Mouse (Mus musculus): ENCODE measurements around the gene Slc25a51.
"Not testable (repeated sequence)": the region's sequence is repeated elsewhere in the genome, so short reads cannot be mapped to it uniquely, and the experiment has no call there.

The Slc25a51 gene

GRCm38 (mm10) chr4:45402281-45402680 is 6.3 kb downstream of the Slc25a51 start:
- DNase-seq (ENCODE audit: low spot score in 2 of 2) = no peak

- no peak for DNase-seq (ENCODE audit: low spot score in 2 of 2)
Observed at GRCm38 (mm10) chr4:45399421-45400210, 8.9 kb downstream of the Slc25a51 start.

- not testable (repeated sequence) for DNase-seq (ENCODE audit: low spot score in 2 of 2)
Observed at GRCm38 (mm10) chr4:45398315-45398714, 10.3 kb downstream of the Slc25a51 start.

- not testable (repeated sequence) for DNase-seq (ENCODE audit: low spot score in 2 of 2)
Observed at GRCm38 (mm10) chr4:45396211-45396610, 12.4 kb downstream of the Slc25a51 start.

GRCm38 (mm10) chr4:45393658-45394057 is 14.9 kb downstream of the Slc25a51 start:
- DNase-seq (ENCODE audit: low spot score in 2 of 2) = no peak

- DNase-seq (ENCODE audit: low spot score in 2 of 2) = no peak
Observed at GRCm38 (mm10) chr4:45392994-45393393, 15.6 kb downstream of the Slc25a51 start.

GRCm38 (mm10) chr4:45392572-45392971 is 16.0 kb downstream of the Slc25a51 start:
- no peak for DNase-seq (ENCODE audit: low spot score in 2 of 2)

DNA sequence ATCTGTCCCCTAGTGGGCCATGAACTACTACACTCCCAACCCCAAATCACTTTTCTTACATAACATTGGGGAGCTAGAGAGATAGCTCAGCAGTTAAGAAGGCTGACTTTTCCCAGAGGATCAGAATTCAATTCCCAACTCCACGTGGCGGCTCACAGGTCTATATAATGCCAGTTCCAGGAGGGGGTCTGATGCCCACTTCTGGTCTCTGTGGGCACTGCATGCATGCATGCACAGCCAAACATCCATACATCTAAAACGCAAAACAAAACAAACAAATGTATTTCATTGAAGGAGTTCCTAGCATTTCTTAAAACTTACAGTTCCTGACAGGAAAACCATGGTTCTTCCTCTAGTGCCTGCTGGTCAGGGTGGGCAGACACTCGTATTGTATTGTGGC is 16.5 kb downstream of the Slc25a51 start:
- DNase-seq (ENCODE audit: low spot score in 2 of 2) = no peak

DNA sequence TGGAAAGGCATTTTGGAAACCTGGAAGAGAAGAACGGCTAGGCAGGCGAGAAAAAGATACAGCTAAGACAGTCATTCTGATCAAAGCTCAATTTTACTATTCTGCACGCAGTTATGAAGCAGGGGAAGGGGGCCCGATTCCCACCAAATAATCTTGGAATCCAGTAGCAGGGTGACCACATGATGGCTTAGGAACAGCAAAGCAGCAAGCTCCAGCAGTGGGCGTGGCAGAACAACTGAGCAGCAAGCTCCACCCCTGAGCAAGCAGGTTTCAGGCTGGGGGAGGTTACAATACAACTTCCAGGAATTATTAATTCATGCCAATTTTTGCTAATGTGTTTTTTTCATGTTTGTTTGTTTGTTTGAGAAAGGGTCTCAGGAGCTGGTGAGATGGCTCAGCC is 21.3 kb downstream of the Slc25a51 start:
- not testable (repeated sequence) for DNase-seq (ENCODE audit: low spot score in 2 of 2)

DNA sequence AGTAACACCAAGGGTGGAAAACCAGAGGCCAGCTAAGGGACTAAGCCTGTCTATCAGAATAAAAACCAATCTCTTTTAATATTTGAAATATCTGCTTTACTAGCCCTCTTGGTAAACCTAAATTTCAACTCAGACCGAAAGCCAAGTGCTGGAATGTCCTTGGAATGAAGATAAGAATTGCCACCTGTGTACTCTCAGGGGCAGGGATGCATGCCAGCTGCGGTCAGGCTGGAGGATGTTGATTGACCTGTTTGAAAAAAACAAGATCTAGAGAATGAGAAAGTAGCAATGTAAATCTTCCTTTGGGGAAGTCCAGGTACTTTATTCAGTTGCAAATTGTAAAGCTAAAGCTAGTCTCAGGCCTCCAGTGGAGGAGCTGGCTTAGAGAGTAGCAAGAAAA is 26.4 kb downstream of the Slc25a51 start:
- not testable (repeated sequence) for DNase-seq (ENCODE audit: low spot score in 2 of 2)

DNA sequence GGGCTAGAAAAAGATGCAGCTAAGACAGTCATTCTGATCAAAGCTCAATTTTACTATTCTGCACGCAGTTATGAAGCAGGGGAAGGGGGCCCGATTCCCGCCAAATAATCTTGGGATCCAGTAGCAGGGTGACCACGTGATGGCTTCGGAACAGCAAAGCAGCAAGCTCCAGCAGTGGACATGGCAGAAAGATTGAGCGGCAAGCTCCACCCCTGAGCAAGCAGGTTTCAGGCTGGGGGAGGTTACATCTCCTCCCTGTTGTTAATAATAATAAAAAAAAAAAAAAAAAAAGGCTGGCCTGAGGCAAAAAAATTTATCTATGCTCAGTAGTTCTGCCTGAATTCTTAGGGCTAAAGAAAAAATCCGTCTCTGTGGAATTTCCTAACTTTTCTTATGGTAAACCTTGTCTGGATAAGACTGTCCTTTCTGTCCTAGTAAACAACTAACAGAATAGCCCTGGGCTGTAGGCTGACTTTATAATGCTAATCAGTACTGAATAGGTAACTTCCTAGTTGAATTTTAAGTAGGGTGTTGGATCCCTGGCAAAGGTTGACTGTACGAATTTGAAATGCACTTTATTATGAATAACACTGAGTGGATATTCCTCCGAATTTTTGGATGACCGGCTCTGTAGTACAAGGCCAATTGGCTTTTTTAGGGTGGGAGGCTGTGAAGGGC is 27.5 kb downstream of the Slc25a51 start:
- DNase-seq (ENCODE audit: low spot score in 2 of 2) = not testable (repeated sequence)

- no peak for DNase-seq (ENCODE audit: low spot score in 2 of 2)
Observed at GRCm38 (mm10) chr4:45376573-45376972, 32.0 kb downstream of the Slc25a51 start.

DNA sequence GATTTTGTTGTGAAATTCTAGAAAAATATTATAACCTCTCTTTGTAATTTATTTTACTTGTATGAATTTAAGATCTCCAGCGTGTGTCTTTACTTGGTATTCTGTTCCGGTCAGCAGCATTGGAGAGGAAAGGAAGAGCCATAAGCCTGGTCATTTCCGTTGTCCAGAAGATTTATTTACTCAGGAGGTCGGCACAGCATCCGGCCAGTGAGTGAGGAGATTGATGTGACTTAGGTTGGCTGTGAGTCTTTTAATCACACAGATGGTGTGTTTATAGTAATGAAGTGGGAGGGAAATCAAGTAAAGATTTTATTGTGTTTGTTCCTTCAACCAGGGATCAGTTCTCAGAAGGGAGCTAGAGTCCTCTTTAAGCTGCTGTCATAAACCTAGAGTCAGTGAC is 33.7 kb downstream of the Slc25a51 start:
- DNase-seq (ENCODE audit: low spot score in 2 of 2) = no peak

DNA sequence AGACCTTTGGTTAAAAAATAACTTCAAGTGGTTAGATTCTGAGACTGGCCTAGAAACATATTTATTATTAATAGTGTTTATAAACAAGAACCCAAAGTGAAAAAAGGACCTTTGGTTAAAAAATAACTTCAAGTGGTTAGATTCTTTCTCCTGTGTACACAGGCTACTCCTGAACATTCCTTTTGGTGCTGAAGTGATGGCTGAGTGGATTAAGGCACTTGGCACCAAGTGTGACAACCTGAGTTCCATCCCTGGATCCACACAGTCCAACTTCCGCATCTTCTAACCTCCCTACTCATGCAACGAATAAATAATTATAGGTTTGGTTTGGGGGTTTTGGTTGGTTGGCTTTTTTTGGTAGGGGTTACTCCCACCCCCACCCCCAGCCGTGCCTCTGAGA is 37.3 kb downstream of the Slc25a51 start:
- no peak for DNase-seq (ENCODE audit: low spot score in 2 of 2)

- DNase-seq (ENCODE audit: low spot score in 2 of 2) = no peak
Observed at GRCm38 (mm10) chr4:45356653-45357052, 51.9 kb downstream of the Slc25a51 start.

Measured in cerebellum, postnatal 4 days (tissue).